Mouse (Mus musculus) liver, embryonic 14.5 days (tissue): ENCODE results near the gene Prrt4.

Experiments used
- CTCF ChIP-seq: IDR thresholded peaks from 2 replicates; pipeline ENCODE4 v1.5.1; 2016; ENCODE audit warnings: antibody characterized with exemption, low read depth, control low read depth
- EP300 ChIP-seq: IDR thresholded peaks from 2 replicates; pipeline ENCODE4 v1.6.1; 2016; ENCODE audit warnings: antibody characterized with exemption, low read depth

- TF ChIP-seq CTCF: no peak
- TF ChIP-seq EP300: no peak
Measured at GRCm38 (mm10) chr6:29195146-29195545, 15.8 kb upstream of the Prrt4 start.
